Mouse (Mus musculus) embryonic facial prominence, embryonic 14.5 days (tissue): ENCODE measurements around the gene Hoxd12. TPM values are rescaled to one million over a fixed set of nuclear protein-coding genes. Genes with fewer than 3 reads are reported as not detected.
A peak's percentile ranks its signal among the peaks of the same experiment; 100 is the strongest.

Experiments used
- ATAC-seq: fragments of 200-750 bp; cut with Nextera tagmentation; 2 replicates; pipeline ENCODE4 v1.8.0; 2017; ENCODE audit warnings: low read depth, moderate number of reproducible peaks, moderate TSS enrichment
- DNase-seq: peaks from one replicate; pipeline ENCODE4 v3.0.0-alpha.2; 2015; ENCODE audit warnings: low spot score
- H3K27ac ChIP-seq: fragments of 300-500 bp; sonication (generic); replicated peaks from 2 replicates; pipeline ENCODE4 v1.5.1; 2014; ENCODE audit warnings: low read depth, mild to moderate bottlenecking, low read length, moderate library complexity
- H3K27me3 ChIP-seq: fragments of 300-500 bp; sonication (generic); replicated peaks from 2 replicates; pipeline ENCODE4 v1.6.1; 2014; ENCODE audit warnings: low read length; ENCODE audit not compliant: control insufficient read depth, insufficient read depth
- H3K36me3 ChIP-seq: fragments of 300-500 bp; sonication (generic); 2 replicates; pipeline ENCODE4 v1.6.1; 2014; ENCODE audit warnings: low read length, mixed read lengths; ENCODE audit not compliant: control insufficient read depth, insufficient read depth
- H3K4me1 ChIP-seq: fragments of 300-500 bp; sonication (generic); 2 replicates; pipeline ENCODE4 v1.6.1; 2014; ENCODE audit warnings: antibody characterized with exemption, low read length; ENCODE audit not compliant: control insufficient read depth, insufficient read depth
- H3K4me2 ChIP-seq: fragments of 300-500 bp; sonication (generic); 2 replicates; pipeline ENCODE4 v1.6.1; 2014; ENCODE audit warnings: low read depth, mild to moderate bottlenecking, low read length, moderate library complexity, mixed read lengths
- H3K4me3 ChIP-seq: fragments of 300-500 bp; sonication (generic); 2 replicates; pipeline ENCODE4 v1.5.1; 2014; ENCODE audit warnings: low read depth, mild to moderate bottlenecking, low read length
- H3K9ac ChIP-seq: fragments of 300-500 bp; sonication (generic); 2 replicates; pipeline ENCODE4 v1.6.1; 2014; ENCODE audit warnings: low read depth, mild to moderate bottlenecking, low read length, moderate library complexity, mixed read lengths
- H3K9me3 ChIP-seq: fragments of 300-500 bp; sonication (generic); 2 replicates; pipeline ENCODE4 v1.6.1; 2016; ENCODE audit warnings: low read length; ENCODE audit not compliant: control insufficient read depth
- WGBS: fragments of 180-500 bp; shearing (Covaris S2); extraction: QIAGEN DNeasy Blood & Tissue Kit; methylation state at CpG from one replicate; pipeline ENCODE4 v1.1.7; 2014; 5-methylcytosine and 5-hydroxymethylcytosine counted together
- polyA plus RNA-seq: library from polyadenylated mRNA; unstranded; fragments of >200 nt; fragmentation: Nextera tagmentation; extraction: Ambion mirVana; gene quantifications from 2 replicates; pipeline ENCODE4 v1.2.1, GENCODE M21; 2014

Hoxd12 gene
- polyA plus RNA-seq, 1 experiment from 2014 or later = not detected

GRCm38 (mm10) chr2:74684106-74684505 lies 9.3 kb downstream of the Hoxd12 start:
- Histone ChIP-seq H3K27me3 (peaks cover 99% of the 10 kb centered on the region), H3K4me2 (no peak overlapping the region)

DNA sequence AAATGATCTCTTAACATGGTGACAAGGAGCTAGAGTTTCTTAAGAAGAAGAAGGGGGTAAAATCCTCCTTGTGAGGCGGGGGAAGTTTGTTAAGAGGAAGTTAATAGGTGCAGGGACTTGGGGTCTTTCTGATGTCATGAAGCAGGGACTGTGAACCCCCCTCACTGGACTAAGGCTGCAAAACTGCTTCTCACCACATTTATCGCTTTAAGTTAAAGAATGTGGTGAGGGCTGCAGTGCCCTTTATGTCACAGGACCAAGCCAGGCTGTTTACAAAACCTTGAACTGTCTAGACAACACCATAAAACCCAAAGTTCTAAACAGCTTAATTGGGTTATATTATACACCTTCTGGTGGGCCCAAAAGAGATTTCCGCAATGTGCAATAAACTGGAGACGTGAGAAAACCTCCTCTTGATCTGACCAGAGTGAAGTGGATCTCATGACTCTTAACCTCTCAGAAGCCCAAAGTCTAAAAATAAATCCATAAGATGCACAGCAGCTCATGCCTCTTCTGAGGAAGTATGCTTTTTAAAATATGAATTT lies 10.3 kb downstream of the Hoxd12 start:
- 8% methylated on average over 4 of the region's 4 CpGs for WGBS
- peaks cover 99% of the 10 kb centered on the region for H3K27me3 ChIP-seq
- H3K36me3 ChIP-seq = no peaks in the 10 kb centered on the region
- 0 out of 2 replicates have a peak, but pooled peaks cover 4% of the 10 kb centered on the region for H3K4me1 ChIP-seq
- no peak overlapping the region for H3K27ac ChIP-seq
- H3K9me3 ChIP-seq = no peaks in the 10 kb centered on the region
- DNase-seq = no peak
- ATAC-seq = no peak
- no peak overlapping the region for H3K4me3 ChIP-seq
- H3K4me2 ChIP-seq = no peak overlapping the region
- no peak overlapping the region for H3K9ac ChIP-seq

More at GRCm38 (mm10) chr2:74684106-74684505, 9.3 kb downstream of the Hoxd12 start:
- Histone ChIP-seq H3K36me3 (no peaks in the 10 kb centered on the region), H3K9ac (no peak overlapping the region), H3K4me1 (0 out of 2 replicates have a peak, but pooled peaks cover 4% of the 10 kb centered on the region), H3K4me3 (no peak overlapping the region), H3K27ac (no peak overlapping the region), H3K9me3 (no peaks in the 10 kb centered on the region)
- WGBS = 1% methylated on average over 12 of the region's 12 CpGs
- ATAC-seq = no peak
- DNase-seq = no peak

DNA sequence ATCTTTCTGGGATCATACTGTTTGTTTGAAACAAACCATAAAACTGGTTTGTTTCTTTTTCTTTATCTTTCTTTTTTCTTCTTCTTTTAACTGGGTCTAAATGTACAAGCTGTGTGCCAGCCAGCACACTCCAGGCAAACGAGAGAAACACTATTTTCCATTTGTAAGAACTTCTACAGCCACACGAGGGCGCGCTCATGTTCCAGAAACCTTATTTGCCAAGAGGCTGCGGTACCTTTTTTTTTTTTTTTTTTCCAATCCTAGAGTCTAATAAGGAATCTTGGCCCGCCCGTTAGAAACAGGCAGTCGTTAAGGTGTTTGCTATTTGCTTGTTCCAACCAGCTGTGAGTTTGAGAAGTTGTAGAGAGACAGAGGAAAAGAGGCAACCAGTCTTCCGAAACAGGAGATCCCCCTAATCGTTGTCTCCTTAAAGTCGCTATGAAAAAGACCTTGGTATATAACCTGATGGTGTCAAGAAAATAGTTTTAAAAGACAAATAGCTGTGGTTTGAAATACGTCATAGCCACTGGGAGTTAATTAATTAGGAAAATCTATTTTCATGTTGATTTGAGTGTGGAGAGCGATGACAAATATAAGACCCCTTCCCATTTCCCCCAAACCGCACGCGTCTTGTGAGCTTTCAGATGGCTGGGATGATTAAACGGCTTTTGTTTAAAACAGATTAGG lies 11.6 kb downstream of the Hoxd12 start:
- Histone ChIP-seq H3K27me3 (peaks cover 97% of the 10 kb centered on the region), H3K9ac (no peak overlapping the region), H3K4me3 (no peak overlapping the region), H3K36me3 (no peaks in the 10 kb centered on the region), H3K4me2 (no peak overlapping the region), H3K27ac (no peak overlapping the region), H3K9me3 (no peaks in the 10 kb centered on the region), H3K4me1 (0 out of 2 replicates have a peak, but pooled peaks cover 4% of the 10 kb centered on the region)
- DNase-seq (peak; percentile 89), ATAC-seq (no peak)
- 5% methylated on average over 17 of the region's 17 CpGs for WGBS

- H3K27ac ChIP-seq = no peak overlapping the region
- ATAC-seq = no peak
- no peak for DNase-seq
These were observed 12.3 kb downstream of the Hoxd12 start for GRCm38 (mm10) chr2:74686988-74687697.

DNA sequence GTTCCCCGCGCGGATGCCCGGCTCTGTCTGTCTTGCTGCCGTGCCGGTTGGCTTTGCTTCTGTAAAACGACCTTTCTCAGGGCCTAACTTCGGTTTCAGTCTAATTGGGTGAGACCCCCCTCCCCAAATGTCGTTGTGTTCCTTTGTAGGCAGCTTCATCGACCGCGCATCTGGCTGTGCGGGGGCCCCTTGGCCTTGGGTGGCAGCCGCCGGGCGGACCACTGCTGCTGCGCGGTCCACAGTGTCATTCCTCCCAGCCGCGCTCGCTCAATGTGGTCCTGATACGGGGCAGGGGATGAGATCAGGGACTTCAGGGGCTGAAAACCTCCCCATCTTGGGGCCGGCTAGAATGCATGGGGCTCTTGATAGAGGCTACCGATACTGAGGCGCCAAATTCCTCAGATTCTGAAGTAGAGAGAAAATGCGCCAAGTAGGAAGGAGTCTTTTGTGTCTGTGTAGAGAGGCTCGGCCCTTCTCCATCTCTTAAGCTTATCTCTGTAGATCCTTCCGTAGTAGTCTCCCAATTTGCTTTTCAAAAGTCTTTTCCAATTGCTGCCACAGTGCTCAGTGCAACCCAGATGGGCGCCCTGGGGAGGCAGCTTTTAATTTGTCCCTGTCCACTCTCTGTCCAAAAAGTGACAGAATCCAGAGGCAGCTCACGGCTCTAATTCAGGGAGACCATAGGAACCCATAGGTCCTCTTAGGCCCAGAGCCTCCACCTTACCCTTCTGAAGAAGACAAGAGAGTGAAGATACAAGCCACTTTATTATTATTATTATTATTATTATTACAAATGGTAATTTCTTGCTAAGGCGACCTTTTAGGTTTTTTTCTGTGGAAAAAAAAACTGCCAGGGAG lies 13.1 kb downstream of the Hoxd12 start:
- H3K4me1 ChIP-seq = 0 out of 2 replicates have a peak, but pooled peaks cover 1% of the 10 kb centered on the region
- DNase-seq (no peak), ATAC-seq (no peak)
- whole genome bisulfite sequencing = 1% methylated on average over 31 of the region's 31 CpGs
- H3K9me3 ChIP-seq = no peaks in the 10 kb centered on the region
- H3K9ac ChIP-seq = no peak overlapping the region
- H3K36me3 ChIP-seq = no peaks in the 10 kb centered on the region
- H3K4me2 ChIP-seq = no peak overlapping the region
- H3K27me3 ChIP-seq = peaks cover 97% of the 10 kb centered on the region
- H3K27ac ChIP-seq = no peak overlapping the region
- H3K4me3 ChIP-seq = no peak overlapping the region

More at GRCm38 (mm10) chr2:74686988-74687697, 12.3 kb downstream of the Hoxd12 start:
- WGBS = 1% methylated on average over 27 of the region's 27 CpGs
- 0 out of 2 replicates have a peak, but pooled peaks cover 4% of the 10 kb centered on the region for H3K4me1 ChIP-seq
- H3K36me3 ChIP-seq = no peaks in the 10 kb centered on the region
- no peaks in the 10 kb centered on the region for H3K9me3 ChIP-seq
- H3K9ac ChIP-seq = no peak overlapping the region
- no peak overlapping the region for H3K4me2 ChIP-seq
- H3K4me3 ChIP-seq = no peak overlapping the region
- H3K27me3 ChIP-seq = peaks cover 97% of the 10 kb centered on the region

DNA sequence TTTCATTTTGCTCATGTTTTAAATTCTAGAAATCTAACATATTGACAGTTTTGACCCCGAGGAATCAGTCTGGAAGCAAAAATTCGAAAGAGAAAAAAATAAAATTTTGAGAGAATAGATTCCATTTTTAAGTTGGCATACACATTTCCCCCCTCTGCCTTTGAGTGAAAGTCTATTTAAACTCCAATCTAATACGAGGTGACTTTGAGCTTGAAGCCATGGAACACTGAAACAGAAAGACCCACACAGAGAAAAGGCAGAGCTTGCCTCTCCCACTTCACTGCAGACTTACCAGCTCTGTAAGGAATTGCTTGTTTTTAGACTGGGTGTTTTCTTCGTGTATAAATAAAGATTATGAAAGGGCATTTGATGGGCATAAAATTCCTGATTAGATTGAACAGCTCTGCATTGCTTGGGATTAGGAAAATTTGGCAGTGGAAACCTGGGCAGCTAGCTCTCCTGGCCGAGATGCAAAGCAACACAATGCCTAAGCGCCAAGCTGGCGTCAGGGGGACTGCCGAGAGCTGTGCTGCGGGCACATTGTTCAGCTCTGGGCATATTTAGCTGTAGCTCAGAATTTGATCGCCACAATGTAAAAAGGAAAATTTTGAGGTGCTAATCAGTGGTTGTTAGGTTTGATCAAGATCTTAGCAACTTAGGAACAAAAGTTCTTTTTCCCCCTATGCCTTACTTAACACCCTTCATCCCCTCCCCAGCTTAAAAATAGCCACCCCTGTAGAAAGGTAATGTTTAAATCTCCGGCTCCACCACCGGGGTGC lies 14.2 kb downstream of the Hoxd12 start:
- H3K4me2 ChIP-seq = no peak overlapping the region
- no peak overlapping the region for H3K4me3 ChIP-seq
- no peak overlapping the region for H3K9ac ChIP-seq
- H3K36me3 ChIP-seq = no peaks in the 10 kb centered on the region
- WGBS = 4% methylated on average over 12 of the region's 12 CpGs
- DNase-seq (no peak), ATAC-seq (no peak)
- H3K27ac ChIP-seq = no peak overlapping the region
- peaks cover 97% of the 10 kb centered on the region for H3K27me3 ChIP-seq
- H3K4me1 ChIP-seq = no peaks in the 10 kb centered on the region
- no peaks in the 10 kb centered on the region for H3K9me3 ChIP-seq

DNA sequence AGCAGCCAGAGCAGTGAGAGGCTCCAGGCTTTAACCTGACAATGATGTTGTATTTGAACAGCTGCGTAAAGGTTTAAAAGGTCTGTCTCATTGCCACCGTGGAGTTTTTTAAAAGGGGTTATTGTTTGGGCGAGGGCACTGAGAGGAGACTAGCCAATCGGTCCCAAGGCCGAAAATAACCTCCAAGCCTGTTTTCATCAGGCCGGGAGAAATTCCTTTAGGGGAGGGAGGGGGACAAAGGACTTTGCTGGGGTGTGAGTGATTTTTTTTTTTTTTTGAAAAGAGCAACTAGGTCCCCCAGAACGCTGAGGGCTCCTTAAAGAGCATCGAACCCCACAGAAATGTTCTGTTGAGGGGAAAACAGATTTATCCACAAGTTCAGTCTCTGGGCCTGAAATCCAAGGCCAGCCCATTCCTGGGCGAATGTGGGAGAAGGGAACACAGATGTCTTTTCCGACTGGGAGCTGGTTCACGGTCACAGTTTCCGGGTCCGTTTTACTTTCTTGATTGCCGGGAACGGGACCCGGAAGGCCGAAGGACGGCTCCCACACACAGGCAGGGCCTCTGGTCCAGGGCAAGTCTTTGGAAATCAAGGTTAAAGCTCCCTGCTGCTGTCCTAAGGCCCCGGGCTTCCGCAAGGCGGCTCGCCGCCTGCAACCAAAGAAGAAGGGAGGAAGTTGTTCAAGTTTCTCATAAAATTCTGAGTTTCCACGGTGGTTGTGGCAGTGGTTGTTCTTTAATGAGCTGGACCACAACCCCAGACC lies 14.9 kb downstream of the Hoxd12 start:
- ATAC-seq = no peak
- 2% methylated on average over 24 of the region's 24 CpGs for WGBS
- Histone ChIP-seq H3K27ac (no peak overlapping the region), H3K27me3 (peaks cover 97% of the 10 kb centered on the region), H3K9ac (no peak overlapping the region), H3K4me2 (no peak overlapping the region), H3K4me1 (no peaks in the 10 kb centered on the region), H3K9me3 (no peaks in the 10 kb centered on the region), H3K4me3 (no peak overlapping the region), H3K36me3 (no peaks in the 10 kb centered on the region)
- DNase-seq = no peak
